Mouse (Mus musculus): ENCODE measurements around the gene Slc37a1. TPM values are rescaled to one million over a fixed set of nuclear protein-coding genes. Genes with fewer than 3 reads are reported as not detected.

Gene Slc37a1
- polyA plus RNA-seq, 1 experiment from 2014 or later, result 14.7 TPM

- Histone ChIP-seq H3K4me3 (ENCODE audit: low read depth, low read length) (no peak overlapping the region), H3K9me3 (ENCODE audit: control insufficient read depth, low read length) (no peaks in the 10 kb centered on the region), H3K27me3 (ENCODE audit: control insufficient read depth, insufficient read depth, low read length) (no peaks in the 10 kb centered on the region), H3K4me2 (replicated peaks; ENCODE audit: low read depth) (no peak overlapping the region), H3K36me3 (ENCODE audit: control insufficient read depth, insufficient read depth, low read length) (no peaks in the 10 kb centered on the region), H3K27ac (replicated peaks) (peak overlapping the region; percentile 71), H3K4me1 (replicated peaks; ENCODE audit: control insufficient read depth, insufficient read depth) (0 out of 2 replicates have a peak, but pooled peaks cover 3% of the 10 kb centered on the region), H3K9ac (ENCODE audit: low read length) (no peak overlapping the region)
- ATAC-seq (ENCODE audit: low FRiP score, low TSS enrichment) (peak; percentile 56), DNase-seq (ENCODE audit: low spot score) (peak; percentile 67)
- 75% methylated on average over 19 of the region's 19 CpGs for WGBS
- TF ChIP-seq EP300 (optimal IDR thresholded peaks at IDR 0.05), result no peak
- TF ChIP-seq CTCF (IDR thresholded peaks at IDR 0.05; ENCODE audit: low read depth), result no peak
These were observed 32.5 kb downstream of the Slc37a1 start for GRCm38 (mm10) chr17:31318906-31319767.

- Histone ChIP-seq H3K27me3 (ENCODE audit: control insufficient read depth, insufficient read depth, low read length) (no peaks in the 10 kb centered on the region), H3K4me1 (replicated peaks; ENCODE audit: control insufficient read depth, insufficient read depth) (no peaks in the 10 kb centered on the region), H3K9ac (ENCODE audit: low read length) (no peak overlapping the region), H3K36me3 (ENCODE audit: control insufficient read depth, insufficient read depth, low read length) (no peaks in the 10 kb centered on the region), H3K4me2 (replicated peaks; ENCODE audit: low read depth) (no peak overlapping the region), H3K9me3 (ENCODE audit: control insufficient read depth, low read length) (no peaks in the 10 kb centered on the region), H3K4me3 (ENCODE audit: low read depth, low read length) (no peak overlapping the region), H3K27ac (replicated peaks) (peak overlapping the region; percentile 45; the same call in 1 of the 2 replicates)
- WGBS, result 72% methylated on average over 12 of the region's 12 CpGs
- DNase-seq (ENCODE audit: low spot score) (no peak), ATAC-seq (ENCODE audit: low FRiP score, low TSS enrichment) (no peak)
- TF ChIP-seq EP300 (optimal IDR thresholded peaks at IDR 0.05) (no peak), CTCF (IDR thresholded peaks at IDR 0.05; ENCODE audit: low read depth) (no peak)
These were observed 34.8 kb downstream of the Slc37a1 start for GRCm38 (mm10) chr17:31321425-31321824.

GRCm38 (mm10) chr17:31322446-31322845 is 35.9 kb downstream of the Slc37a1 start:
- Histone ChIP-seq H3K4me2 (replicated peaks; ENCODE audit: low read depth) (no peak overlapping the region), H3K27me3 (ENCODE audit: control insufficient read depth, insufficient read depth, low read length) (no peaks in the 10 kb centered on the region), H3K9ac (ENCODE audit: low read length) (no peak overlapping the region), H3K9me3 (ENCODE audit: control insufficient read depth, low read length) (no peaks in the 10 kb centered on the region), H3K36me3 (ENCODE audit: control insufficient read depth, insufficient read depth, low read length) (no peaks in the 10 kb centered on the region), H3K4me1 (replicated peaks; ENCODE audit: control insufficient read depth, insufficient read depth) (no peaks in the 10 kb centered on the region), H3K27ac (replicated peaks) (0 out of 2 replicates have a peak overlapping the region, but pooled peaks have one; percentile 2), H3K4me3 (ENCODE audit: low read depth, low read length) (no peak overlapping the region)
- TF ChIP-seq EP300 (optimal IDR thresholded peaks at IDR 0.05) (no peak), CTCF (IDR thresholded peaks at IDR 0.05; ENCODE audit: low read depth) (no peak)
- peak; percentile 49; the same call in 1 of the 2 replicates for ATAC-seq (ENCODE audit: low FRiP score, low TSS enrichment)
- 51% methylated on average over 4 of the region's 4 CpGs for WGBS
- DNase-seq (ENCODE audit: low spot score), result peak; percentile 81

GRCm38 (mm10) chr17:31323379-31323778 is 36.8 kb downstream of the Slc37a1 start:
- 0 out of 2 replicates have a peak, but pooled peaks have one; percentile 15 for ATAC-seq (ENCODE audit: low FRiP score, low TSS enrichment)
- Histone ChIP-seq H3K4me3 (ENCODE audit: low read depth, low read length) (no peak overlapping the region), H3K27me3 (ENCODE audit: control insufficient read depth, insufficient read depth, low read length) (no peaks in the 10 kb centered on the region), H3K36me3 (ENCODE audit: control insufficient read depth, insufficient read depth, low read length) (no peaks in the 10 kb centered on the region), H3K27ac (replicated peaks) (peak overlapping the region; percentile 61), H3K9ac (ENCODE audit: low read length) (no peak overlapping the region), H3K4me2 (replicated peaks; ENCODE audit: low read depth) (no peak overlapping the region), H3K9me3 (ENCODE audit: control insufficient read depth, low read length) (no peaks in the 10 kb centered on the region), H3K4me1 (replicated peaks; ENCODE audit: control insufficient read depth, insufficient read depth) (no peaks in the 10 kb centered on the region)
- TF ChIP-seq EP300 (optimal IDR thresholded peaks at IDR 0.05) (no peak), CTCF (IDR thresholded peaks at IDR 0.05; ENCODE audit: low read depth) (no peak)
- no peak for DNase-seq (ENCODE audit: low spot score)
- WGBS, result 66% methylated on average over 4 of the region's 4 CpGs

GRCm38 (mm10) chr17:31324227-31324626 is 37.6 kb downstream of the Slc37a1 start:
- H3K36me3 ChIP-seq (ENCODE audit: control insufficient read depth, insufficient read depth, low read length), result no peaks in the 10 kb centered on the region
- H3K4me3 ChIP-seq (ENCODE audit: low read depth, low read length), result no peak overlapping the region
- H3K9me3 ChIP-seq (ENCODE audit: control insufficient read depth, low read length), result no peaks in the 10 kb centered on the region
- no peak overlapping the region for H3K27ac ChIP-seq (replicated peaks)
- H3K9ac ChIP-seq (ENCODE audit: low read length), result no peak overlapping the region
- WGBS, result 85% methylated on average over 8 of the region's 8 CpGs
- H3K27me3 ChIP-seq (ENCODE audit: control insufficient read depth, insufficient read depth, low read length), result no peaks in the 10 kb centered on the region
- no peak overlapping the region for H3K4me2 ChIP-seq (replicated peaks; ENCODE audit: low read depth)
- H3K4me1 ChIP-seq (replicated peaks; ENCODE audit: control insufficient read depth, insufficient read depth), result no peaks in the 10 kb centered on the region
- no peak for DNase-seq (ENCODE audit: low spot score)
- TF ChIP-seq CTCF (IDR thresholded peaks at IDR 0.05; ENCODE audit: low read depth), result no peak
- no peak for TF ChIP-seq EP300 (optimal IDR thresholded peaks at IDR 0.05)
- ATAC-seq (ENCODE audit: low FRiP score, low TSS enrichment), result no peak

Data from stomach, postnatal 0 days (tissue).